Mouse (Mus musculus): ENCODE data around the gene Exd1.
"Not testable (repeated sequence)": the region's sequence is repeated elsewhere in the genome, so short reads cannot be mapped to it uniquely, and the experiment has no call there.

The Exd1 gene

GRCm38 (mm10) chr2:119542106-119542505 lies 5.3 kb downstream of the Exd1 start:
- DNase-seq (ENCODE audit: low spot score in 2 of 2) = peak; percentile 38 to 66

- DNase-seq (ENCODE audit: low spot score in 2 of 2) = no peak
Observed at GRCm38 (mm10) chr2:119538802-119539201, 8.6 kb downstream of the Exd1 start.

GRCm38 (mm10) chr2:119525422-119525821 lies 22.0 kb downstream of the Exd1 start:
- no peak for DNase-seq (ENCODE audit: low spot score in 2 of 2)

GRCm38 (mm10) chr2:119523836-119524235 lies 23.6 kb downstream of the Exd1 start:
- DNase-seq (ENCODE audit: low spot score in 2 of 2) = no peak

GRCm38 (mm10) chr2:119520550-119520949 lies 26.9 kb downstream of the Exd1 start:
- no peak for DNase-seq (ENCODE audit: low spot score in 2 of 2)

- no peak for DNase-seq (ENCODE audit: low spot score in 2 of 2)
Observed at GRCm38 (mm10) chr2:119516811-119517210, 30.6 kb downstream of the Exd1 start.

- DNase-seq (ENCODE audit: low spot score in 2 of 2) = no peak
Observed at GRCm38 (mm10) chr2:119514026-119514522, 33.4 kb downstream of the Exd1 start.

GRCm38 (mm10) chr2:119512292-119512691 lies 35.1 kb downstream of the Exd1 start:
- peak in 1 of 2 experiments; percentile 10 for DNase-seq (ENCODE audit: low spot score in 2 of 2)

- DNase-seq (ENCODE audit: low spot score in 2 of 2) = no peak
Observed at GRCm38 (mm10) chr2:119510856-119511255, 36.6 kb downstream of the Exd1 start.

- not testable (repeated sequence) for DNase-seq (ENCODE audit: low spot score in 2 of 2)
Observed at GRCm38 (mm10) chr2:119508518-119508917, 38.9 kb downstream of the Exd1 start.

GRCm38 (mm10) chr2:119507108-119507507 lies 40.3 kb downstream of the Exd1 start:
- DNase-seq (ENCODE audit: low spot score in 2 of 2) = no peak

GRCm38 (mm10) chr2:119500965-119501652 lies 46.3 kb downstream of the Exd1 start:
- DNase-seq (ENCODE audit: low spot score in 2 of 2) = no peak

GRCm38 (mm10) chr2:119498859-119499258 lies 48.6 kb downstream of the Exd1 start:
- DNase-seq (ENCODE audit: low spot score in 2 of 2) = no peak

GRCm38 (mm10) chr2:119496082-119496481 lies 51.3 kb downstream of the Exd1 start:
- DNase-seq (ENCODE audit: low spot score in 2 of 2) = no peak

GRCm38 (mm10) chr2:119491953-119492352 lies 55.5 kb downstream of the Exd1 start:
- DNase-seq (ENCODE audit: low spot score in 2 of 2) = no peak

GRCm38 (mm10) chr2:119486488-119486887 lies 60.9 kb downstream of the Exd1 start:
- DNase-seq (ENCODE audit: low spot score in 2 of 2) = no peak

GRCm38 (mm10) chr2:119482307-119482706 lies 65.1 kb downstream of the Exd1 start:
- no peak for DNase-seq (ENCODE audit: low spot score in 2 of 2)

- DNase-seq (ENCODE audit: low spot score in 2 of 2) = no peak
Observed at GRCm38 (mm10) chr2:119478397-119478749, 69.1 kb downstream of the Exd1 start.

GRCm38 (mm10) chr2:119477571-119478396 lies 69.6 kb downstream of the Exd1 start, which contains the start of gene Ino80:
TSS of gene Ino80 (minus strand) at chr2:119477687.
- DNase-seq (ENCODE audit: low spot score in 2 of 2) = peak; percentile 98

GRCm38 (mm10) chr2:119476621-119477391 lies 70.6 kb downstream of the Exd1 start:
- DNase-seq (ENCODE audit: low spot score in 2 of 2) = peak; percentile 51 to 58

- DNase-seq (ENCODE audit: low spot score in 2 of 2) = no peak
Observed at GRCm38 (mm10) chr2:119476166-119476565, 71.3 kb downstream of the Exd1 start.
